Mouse (Mus musculus) cerebellum, postnatal 25 days (tissue): Measurements from ENCODE around the gene Slc25a15.
A peak's percentile ranks its signal among the peaks of the same experiment; 100 is the strongest.

ENCODE experiments used
- DNase-seq, 2 experiments: peaks; one replicate each; pipeline ENCODE4 v3.0.0; 2021; ENCODE audit warnings: mixed read lengths in 2 of 2

Gene Slc25a15

GRCm38 (mm10) chr8:22398142-22398951 is at the start of gene Slc25a15:
Slc25a15 (minus strand) TSS chr8:22398597.
- DNase-seq = peak; percentile 94

GRCm38 (mm10) chr8:22411971-22412370 is 13.6 kb upstream of the Slc25a15 start:
- no peak for DNase-seq

- peak; percentile 83 to 86 for DNase-seq
Measured at GRCm38 (mm10) chr8:22411282-22411702, 12.9 kb upstream of the Slc25a15 start, which contains the start of gene Mrps31. Mrps31 (plus strand) TSS chr8:22411361.

GRCm38 (mm10) chr8:22410688-22411281 is 12.4 kb upstream of the Slc25a15 start:
- DNase-seq = no peak

GRCm38 (mm10) chr8:22405733-22406132 is 7.3 kb upstream of the Slc25a15 start:
- no peak for DNase-seq

GRCm38 (mm10) chr8:22403235-22403634 is 4.8 kb upstream of the Slc25a15 start:
- no peak for DNase-seq

GRCm38 (mm10) chr8:22400593-22400992 is 2.2 kb upstream of the Slc25a15 start:
- no peak for DNase-seq

GRCm38 (mm10) chr8:22399285-22399880 is 986 bp upstream of the Slc25a15 start:
- no peak for DNase-seq

- DNase-seq = no peak
Measured at GRCm38 (mm10) chr8:22397811-22398141, 621 bp downstream of the Slc25a15 start.

GRCm38 (mm10) chr8:22395256-22395655 is 3.1 kb downstream of the Slc25a15 start:
- peak; percentile 58 to 68 for DNase-seq

GRCm38 (mm10) chr8:22394471-22394870 is 3.9 kb downstream of the Slc25a15 start:
- DNase-seq = no peak

GRCm38 (mm10) chr8:22390766-22391463 is 7.5 kb downstream of the Slc25a15 start:
- DNase-seq = no peak

- no peak for DNase-seq
Measured at GRCm38 (mm10) chr8:22389874-22390273, 8.5 kb downstream of the Slc25a15 start.

GRCm38 (mm10) chr8:22385158-22385557 is 13.2 kb downstream of the Slc25a15 start:
- DNase-seq = no peak

- DNase-seq = no peak
Measured at GRCm38 (mm10) chr8:22382824-22383595, 15.4 kb downstream of the Slc25a15 start.

- no peak for DNase-seq
Measured at GRCm38 (mm10) chr8:22380934-22381333, 17.5 kb downstream of the Slc25a15 start.

- DNase-seq = peak in 1 of 2 experiments; percentile 39
Measured at GRCm38 (mm10) chr8:22376903-22377302, 21.5 kb downstream of the Slc25a15 start.

- no peak for DNase-seq
Measured at GRCm38 (mm10) chr8:22376311-22376710, 22.1 kb downstream of the Slc25a15 start.

GRCm38 (mm10) chr8:22359882-22360281 is 38.5 kb downstream of the Slc25a15 start:
- DNase-seq = no peak

GRCm38 (mm10) chr8:22359359-22359758 is 39.0 kb downstream of the Slc25a15 start:
- DNase-seq = no peak

- DNase-seq = no peak
Measured at GRCm38 (mm10) chr8:22335426-22335825, 63.0 kb downstream of the Slc25a15 start.
